Mouse (Mus musculus) MN1 (cell line): Measurements from ENCODE around the gene Nanp.

Experiments used
- DNase-seq: peaks from one replicate; pipeline ENCODE4 v3.0.0-alpha.2; 2016; ENCODE audit warnings: low spot score

The Nanp gene

DNA sequence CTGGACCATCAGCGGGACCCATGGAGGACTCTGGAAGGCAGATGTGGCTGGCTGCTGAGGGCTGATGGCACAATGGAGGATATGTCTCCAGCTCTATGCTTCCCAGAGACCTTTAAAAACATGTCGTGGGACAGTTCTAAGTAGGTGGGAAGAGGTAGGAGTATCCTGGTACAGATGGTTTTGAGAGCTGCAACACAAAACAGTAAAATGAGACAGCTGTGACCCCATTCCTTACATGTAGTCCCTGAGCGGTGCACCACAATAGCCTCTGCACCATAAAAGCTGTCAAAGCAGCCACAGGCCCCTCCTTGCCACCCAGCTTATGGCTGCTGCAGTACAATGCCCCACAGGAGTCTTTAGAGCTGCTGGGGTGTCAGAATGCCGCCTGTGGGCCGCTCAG lies 41.6 kb downstream of the Nanp start:
- DNase-seq = no peak

DNA sequence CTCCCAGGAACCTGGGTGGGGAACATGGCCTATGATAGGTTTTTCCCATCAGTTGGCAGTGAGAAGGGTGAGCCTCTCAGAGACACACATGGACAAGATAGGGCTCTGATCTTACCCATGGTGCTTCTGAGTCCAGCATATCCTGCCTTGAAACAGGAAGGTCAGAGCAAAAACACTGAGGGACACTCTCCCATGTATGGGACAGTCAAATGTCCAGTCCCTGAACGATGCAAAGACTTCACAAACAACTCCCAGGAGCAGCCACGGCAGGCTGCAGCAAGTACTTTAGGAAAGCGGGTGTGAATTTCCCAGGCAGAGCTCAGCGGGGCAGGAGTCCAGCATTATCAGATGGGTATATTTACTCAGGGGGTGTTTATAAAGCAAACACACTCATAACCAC lies 43.9 kb downstream of the Nanp start:
- DNase-seq = no peak

DNA sequence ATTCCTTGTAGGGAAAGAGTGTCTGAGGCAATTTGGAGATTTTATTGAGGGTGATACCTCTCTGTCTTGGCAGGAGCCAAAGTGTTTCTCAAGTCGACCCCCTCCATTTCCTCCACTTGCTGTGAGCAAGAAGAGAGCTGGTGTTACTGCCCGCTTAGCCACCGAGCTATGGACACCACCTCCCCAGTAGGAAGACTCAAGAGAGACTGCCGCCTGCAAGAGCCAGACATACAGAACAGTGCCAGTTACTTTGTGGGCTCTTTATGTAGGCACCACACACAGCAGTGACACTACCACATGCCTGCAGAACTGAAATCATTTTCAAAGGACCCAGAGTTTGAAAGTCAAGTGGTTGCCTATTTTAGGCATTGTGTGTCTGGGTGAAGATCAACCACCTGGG lies 48.1 kb downstream of the Nanp start:
- no peak for DNase-seq

DNA sequence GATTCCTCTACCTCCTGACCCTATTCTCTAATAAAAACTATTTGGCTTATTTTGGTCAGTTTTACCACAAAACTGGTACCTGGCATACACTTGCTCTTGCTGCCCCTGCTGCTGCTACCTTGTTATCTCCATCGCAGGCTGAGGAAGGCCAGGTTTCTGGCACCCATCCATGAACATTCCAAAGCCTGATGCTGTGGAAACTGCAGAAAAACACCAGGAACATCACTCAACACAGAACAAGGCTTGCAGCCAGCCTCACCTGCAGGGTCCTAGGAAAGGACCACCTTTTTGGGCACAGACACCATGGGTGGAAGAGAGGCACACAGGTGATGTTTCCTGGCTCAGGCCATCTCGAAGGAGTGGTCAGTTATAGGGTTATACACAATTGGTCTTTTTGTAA lies 48.7 kb downstream of the Nanp start:
- no peak for DNase-seq

DNA sequence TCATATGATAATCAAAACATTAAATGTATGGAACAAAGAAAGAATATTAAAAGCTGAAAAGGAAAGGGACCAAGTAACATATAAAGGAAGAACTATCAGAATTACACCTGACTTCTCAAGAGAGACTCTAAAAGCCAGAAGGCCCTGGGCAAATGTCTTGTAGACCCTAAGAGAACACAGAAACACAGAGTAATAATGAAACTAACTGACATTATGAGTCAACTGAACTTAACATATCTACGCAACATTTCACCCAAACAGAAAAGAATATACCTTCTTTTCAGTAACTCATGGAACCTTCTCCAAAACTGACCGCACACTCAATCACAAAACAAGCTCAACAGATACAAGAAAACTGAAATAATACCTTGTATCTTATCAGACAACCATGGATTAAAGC lies 53.8 kb downstream of the Nanp start:
- no peak for DNase-seq

DNA sequence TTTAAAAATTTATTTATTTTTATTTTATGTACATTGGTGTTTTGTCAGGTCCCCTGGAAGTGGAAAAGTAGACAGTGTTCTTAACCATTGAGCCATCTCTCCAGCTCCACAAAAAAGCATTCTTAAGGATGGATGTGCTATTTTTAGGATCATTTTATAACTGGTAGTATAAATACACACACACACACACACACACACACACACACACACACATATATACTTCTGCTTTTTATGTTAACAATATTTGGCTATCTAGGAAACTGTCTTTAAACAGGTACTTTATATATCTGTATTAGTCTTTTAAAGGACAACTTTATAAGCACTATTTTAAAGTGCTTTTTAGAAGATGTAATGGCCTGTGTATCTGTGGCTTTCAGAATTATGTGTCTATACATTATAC lies 57.1 kb downstream of the Nanp start:
- DNase-seq = no peak

DNA sequence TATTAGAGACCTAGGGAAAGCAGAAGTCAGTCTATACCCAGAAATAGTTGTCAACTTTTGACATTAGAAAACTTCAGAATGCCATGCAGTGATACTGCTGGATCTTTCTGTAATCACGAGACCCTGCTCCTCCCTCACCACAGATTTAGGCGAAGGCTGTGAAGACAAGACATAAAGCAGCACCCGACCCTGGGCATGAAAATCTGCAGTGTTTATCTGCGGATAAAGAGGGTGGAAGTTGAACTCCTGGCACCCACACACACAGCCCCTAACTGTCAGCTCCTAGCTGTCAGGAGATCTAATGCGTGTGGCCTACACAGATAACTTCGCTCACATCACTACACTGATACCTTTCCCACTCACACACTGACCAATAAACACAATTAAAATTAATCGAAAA lies 57.7 kb downstream of the Nanp start:
- DNase-seq = no peak

DNA sequence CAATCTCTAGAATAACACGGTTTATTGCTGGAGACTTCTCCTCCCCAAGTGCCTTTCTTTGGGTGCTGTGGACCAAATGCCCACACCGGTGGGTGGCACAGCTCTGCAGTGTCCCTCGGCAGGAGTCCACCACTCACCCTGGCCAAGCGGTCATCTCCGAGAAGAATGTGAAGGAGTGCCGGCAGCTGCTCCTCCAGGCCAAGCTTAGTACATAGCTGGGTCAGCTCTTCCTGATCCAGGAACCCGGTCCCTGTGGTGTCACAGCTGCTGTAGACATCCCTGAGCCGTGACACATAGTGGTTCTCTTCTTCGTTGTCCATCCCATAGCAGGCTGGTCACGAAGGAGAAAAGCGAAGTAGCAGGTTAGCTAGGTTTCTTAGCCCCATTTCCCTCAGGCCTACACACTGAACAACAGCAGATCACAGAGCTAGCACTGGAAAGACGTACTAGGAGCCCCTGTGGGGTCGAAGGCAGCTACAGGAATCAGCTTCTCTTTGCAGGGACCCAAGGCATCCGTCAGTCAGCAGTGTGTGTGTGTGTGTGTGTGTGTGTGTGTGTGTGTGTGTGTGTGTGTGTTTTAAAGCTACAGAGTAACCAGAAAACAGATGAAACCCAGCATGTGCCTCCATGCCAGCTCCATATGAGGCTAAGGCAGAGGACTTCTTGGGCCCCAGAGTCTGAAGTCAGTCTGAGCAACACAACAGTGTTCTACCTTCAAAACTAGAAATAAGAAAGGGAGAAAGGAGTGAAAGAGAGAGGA lies 59.2 kb downstream of the Nanp start:
- DNase-seq = no peak
